Mouse (Mus musculus) R1 (cell line): Measurements from ENCODE around the gene Aldoart1.

Experiments
- DNase-seq: peaks from one replicate; pipeline ENCODE4 v3.0.0-alpha.2; 2018; ENCODE audit warnings: low read depth, low spot score

Gene Aldoart1

GRCm38 (mm10) chr4:72852534-72852933 lies at the start of gene Aldoart1:
Gene Aldoart1, minus strand, starts transcription at chr4:72852634.
- DNase-seq, result no peak

- no peak for DNase-seq
These were observed 49.1 kb upstream of the Aldoart1 start for GRCm38 (mm10) chr4:72901566-72901965.

GRCm38 (mm10) chr4:72865371-72866075 lies 13.1 kb upstream of the Aldoart1 start:
- no peak for DNase-seq

GRCm38 (mm10) chr4:72844276-72844675 lies 8.2 kb downstream of the Aldoart1 start:
- no peak for DNase-seq

GRCm38 (mm10) chr4:72843025-72843424 lies 9.4 kb downstream of the Aldoart1 start:
- DNase-seq, result no peak

GRCm38 (mm10) chr4:72836430-72836829 lies 16.0 kb downstream of the Aldoart1 start:
- DNase-seq, result no peak

GRCm38 (mm10) chr4:72835400-72835799 lies 17.0 kb downstream of the Aldoart1 start:
- DNase-seq, result no peak

GRCm38 (mm10) chr4:72800816-72801215 lies 51.6 kb downstream of the Aldoart1 start:
- no peak for DNase-seq
